Mouse (Mus musculus) lung, postnatal 0 days (tissue): ENCODE measurements around the gene Rgs14.

ENCODE experiments used
- CTCF ChIP-seq: IDR thresholded peaks from 2 replicates; pipeline ENCODE4 v1.5.1; 2016; ENCODE audit warnings: antibody characterized with exemption, mild to moderate bottlenecking
- EP300 ChIP-seq: IDR thresholded peaks from 2 replicates; pipeline ENCODE4 v1.6.1; 2016; ENCODE audit warnings: antibody characterized with exemption, mild to moderate bottlenecking, control low read depth

DNA sequence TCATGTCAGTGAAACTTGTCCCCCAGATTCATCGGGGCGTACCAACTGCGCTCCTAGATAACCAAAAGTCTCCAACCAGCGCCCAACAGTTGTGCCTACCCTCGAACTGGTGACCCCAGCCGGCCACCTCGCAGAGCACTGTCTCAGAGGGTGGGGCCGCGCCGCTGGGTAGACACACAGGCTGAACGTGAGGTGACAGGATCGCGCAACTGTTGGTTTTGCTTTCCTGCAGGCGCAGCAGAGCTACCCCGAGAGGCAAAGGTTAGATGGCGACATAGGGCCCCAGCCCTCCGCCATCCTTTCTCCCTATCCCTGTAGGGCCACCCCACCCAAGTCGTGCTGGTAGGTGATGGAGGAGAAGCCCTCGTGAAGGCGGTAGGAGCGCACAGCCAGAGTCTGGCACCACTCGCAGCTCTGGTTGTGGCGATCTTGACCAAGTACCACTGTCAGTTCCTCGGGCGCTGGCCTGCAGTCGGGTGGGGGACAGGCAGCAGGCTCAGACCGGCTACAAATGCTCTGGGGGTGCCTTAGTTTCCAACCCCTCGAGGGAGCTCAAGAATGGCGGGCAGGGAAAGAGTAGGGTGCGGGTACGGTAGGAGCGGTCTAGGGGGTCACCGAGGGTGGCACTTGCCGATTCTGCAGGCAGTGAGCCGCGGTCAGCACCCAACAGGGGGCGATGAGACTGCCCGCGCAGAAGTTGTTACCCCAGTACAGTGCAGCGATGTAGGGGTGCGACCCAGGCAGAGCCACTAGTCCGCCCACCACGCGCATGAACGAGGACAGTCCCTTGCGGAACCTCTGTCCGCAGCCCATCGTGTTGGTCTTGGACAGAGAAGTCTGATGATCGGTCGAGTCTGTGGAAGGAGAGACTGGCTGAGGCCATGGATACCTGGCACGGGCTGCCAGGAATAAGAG, 50.7 kb downstream of the Rgs14 start:
- TF ChIP-seq CTCF (no peak), EP300 (no peak)
